Mouse (Mus musculus) telencephalon, adult 2 months (tissue): ENCODE results near the gene Dnajc22.
A peak's percentile ranks its signal among the peaks of the same experiment; 100 is the strongest.
"Not testable (repeated sequence)": the region's sequence is repeated elsewhere in the genome, so short reads cannot be mapped to it uniquely, and the experiment has no call there.

Experiments used
- DNase-seq: peaks from one replicate; pipeline ENCODE4 v3.0.0-alpha.2; 2011; ENCODE audit warnings: low read depth, low spot score

Gene Dnajc22

DNA sequence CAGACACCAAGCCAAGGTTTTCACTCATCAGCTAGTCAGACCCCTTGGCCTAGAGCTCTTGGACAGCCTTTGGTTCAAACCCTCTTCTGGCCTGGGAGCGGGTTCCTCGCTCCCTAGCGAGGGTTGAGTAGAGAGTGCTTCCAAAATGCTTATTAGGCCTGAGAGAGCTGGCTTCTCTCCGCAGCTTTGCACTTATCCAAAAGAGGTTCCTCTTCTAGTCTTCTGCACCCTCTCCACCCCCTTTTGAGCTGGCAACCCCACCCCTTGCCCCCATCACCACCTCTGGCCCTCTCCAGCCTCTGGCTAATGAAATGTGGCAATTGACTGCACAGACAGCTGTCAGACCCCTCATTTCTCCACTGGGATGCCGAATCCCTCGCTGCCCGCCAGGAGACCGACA lies at the start of gene Dnajc22:
Dnajc22 (plus strand) TSS at position 301 of the 400 bp plus-strand sequence.
- DNase-seq, result no peak

GRCm38 (mm10) chr15:99044854-99045253 lies 48.1 kb upstream of the Dnajc22 start:
- no peak for DNase-seq

- DNase-seq, result not testable (repeated sequence)
These were observed 47.2 kb upstream of the Dnajc22 start for GRCm38 (mm10) chr15:99045734-99046133.

DNA sequence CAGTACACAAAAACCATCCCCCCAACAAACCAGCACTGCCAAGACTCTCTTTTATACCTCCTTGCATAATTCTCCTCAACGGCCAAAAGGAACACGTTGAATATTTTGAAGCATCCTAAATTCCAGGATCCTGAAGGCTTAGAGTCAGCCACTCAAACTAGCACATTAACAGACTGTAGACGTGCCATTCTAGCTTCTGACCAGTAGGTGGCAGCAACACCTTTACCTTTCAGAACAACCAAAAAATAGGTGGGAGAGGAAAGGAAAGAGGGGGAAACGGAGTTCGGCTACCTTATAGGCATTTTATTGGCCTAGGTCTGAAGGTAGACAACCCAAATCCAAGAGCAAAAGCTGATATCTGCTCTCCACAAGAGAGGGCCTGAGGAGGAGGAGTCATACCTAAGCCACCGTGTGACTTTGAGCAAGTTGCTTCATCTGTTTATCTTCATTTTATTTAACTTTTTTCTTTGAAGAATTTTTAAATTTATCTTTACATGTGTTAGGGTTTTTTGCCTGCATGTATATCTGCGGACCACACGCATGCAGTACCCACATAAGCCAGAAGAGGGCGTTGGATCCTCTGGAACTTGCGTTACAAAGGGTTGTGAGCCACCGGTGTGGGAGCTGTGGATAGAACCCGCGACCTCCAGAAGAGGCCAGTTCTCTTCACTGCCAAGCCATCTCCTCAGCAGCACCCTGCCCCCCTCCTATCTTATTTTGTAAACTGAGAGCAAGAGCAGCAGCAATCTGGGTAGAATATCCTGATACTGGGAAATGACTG lies 43.3 kb upstream of the Dnajc22 start:
- DNase-seq, result peak; percentile 31

- no peak for DNase-seq
These were observed 39.6 kb upstream of the Dnajc22 start for GRCm38 (mm10) chr15:99053373-99053772.

GRCm38 (mm10) chr15:99055040-99055439 lies 37.9 kb upstream of the Dnajc22 start, which contains the start of gene Prph:
Gene Prph (plus strand): TSS chr15:99055174.
- no peak for DNase-seq

DNA sequence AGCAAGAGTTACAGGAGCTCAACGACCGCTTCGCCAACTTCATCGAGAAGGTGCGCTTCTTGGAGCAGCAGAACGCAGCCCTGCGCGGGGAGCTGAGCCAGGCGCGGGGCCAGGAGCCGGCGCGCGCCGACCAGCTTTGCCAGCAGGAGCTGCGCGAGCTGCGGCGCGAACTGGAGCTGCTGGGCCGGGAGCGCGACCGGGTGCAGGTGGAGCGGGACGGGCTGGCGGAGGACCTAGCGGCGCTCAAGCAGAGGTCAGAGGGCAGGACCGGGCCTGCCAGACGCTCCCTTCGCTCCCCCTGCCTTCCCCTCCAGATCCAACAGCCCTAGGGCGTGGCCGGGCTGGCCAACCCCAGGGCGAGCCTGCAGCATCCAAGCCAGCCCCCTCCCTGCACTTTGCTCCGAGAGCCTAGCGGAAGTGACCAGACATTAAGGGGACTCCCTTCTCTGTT lies 37.4 kb upstream of the Dnajc22 start:
- no peak for DNase-seq

DNA sequence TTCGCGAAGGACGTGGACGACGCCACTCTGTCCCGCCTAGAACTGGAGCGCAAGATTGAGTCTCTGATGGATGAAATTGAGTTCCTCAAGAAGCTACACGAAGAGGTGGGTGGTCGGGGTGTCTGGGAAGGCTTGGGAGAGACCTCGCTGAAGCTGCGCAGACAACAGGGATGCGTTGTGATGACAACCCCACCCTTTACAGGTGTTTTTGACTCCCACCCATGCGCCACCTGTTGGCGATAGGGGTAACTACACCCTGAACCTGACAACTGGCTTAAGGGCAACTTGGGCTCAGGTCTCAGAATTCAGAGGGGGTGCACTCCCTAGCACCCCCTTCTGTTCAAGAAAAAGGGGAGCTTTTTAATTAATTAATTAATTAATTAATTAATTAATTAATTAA lies 36.6 kb upstream of the Dnajc22 start:
- no peak for DNase-seq

GRCm38 (mm10) chr15:99065557-99066165 lies 27.3 kb upstream of the Dnajc22 start:
- no peak for DNase-seq

- no peak for DNase-seq
These were observed 21.0 kb upstream of the Dnajc22 start for GRCm38 (mm10) chr15:99071988-99072387.

- DNase-seq, result no peak
These were observed 18.9 kb upstream of the Dnajc22 start, which contains the start of gene Troap for GRCm38 (mm10) chr15:99074019-99074599. Gene Troap (plus strand): TSS chr15:99074575.

- peak; percentile 96 for DNase-seq
These were observed 18.2 kb upstream of the Dnajc22 start for GRCm38 (mm10) chr15:99074600-99075333.

GRCm38 (mm10) chr15:99076011-99076410 lies 17.0 kb upstream of the Dnajc22 start:
- DNase-seq, result not testable (repeated sequence)

DNA sequence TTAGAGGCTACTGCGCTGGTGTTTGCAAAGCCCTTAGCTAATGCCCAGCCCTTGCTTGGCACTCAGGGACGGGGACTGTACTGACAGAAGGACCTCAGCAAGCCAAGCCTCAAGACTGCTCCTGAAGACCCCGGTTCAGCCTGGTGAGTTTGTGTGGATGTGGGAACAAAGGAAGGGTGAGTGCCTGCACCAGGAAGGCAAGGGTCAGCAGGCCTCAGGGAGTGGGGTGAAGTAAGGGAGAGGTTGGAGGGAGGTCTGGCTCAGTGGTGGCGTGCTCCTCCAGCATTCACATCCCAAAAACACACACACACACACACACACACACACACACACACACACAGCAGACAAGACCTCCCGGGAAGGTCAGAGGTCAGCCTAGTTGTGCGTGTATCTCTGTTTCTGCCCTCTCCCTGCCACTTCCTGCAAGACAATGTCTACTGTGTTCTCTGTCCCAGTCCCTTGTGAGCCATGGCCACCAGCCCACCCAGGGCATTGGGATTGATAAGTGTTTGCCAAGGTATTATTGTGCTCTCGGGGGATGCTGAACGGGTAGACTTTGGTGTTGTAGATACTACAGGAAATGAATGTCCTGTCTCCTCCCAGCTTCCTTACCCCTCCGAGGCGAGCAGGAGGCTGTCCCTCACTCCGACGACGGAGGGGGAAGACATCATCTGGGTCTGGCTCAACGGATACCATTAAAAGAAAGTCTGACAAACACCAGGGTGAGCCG lies 14.6 kb upstream of the Dnajc22 start:
- no peak for DNase-seq

- no peak for DNase-seq
These were observed 13.2 kb upstream of the Dnajc22 start for GRCm38 (mm10) chr15:99079804-99080203.

GRCm38 (mm10) chr15:99082322-99082721 lies 10.6 kb upstream of the Dnajc22 start:
- no peak for DNase-seq

- DNase-seq, result no peak
These were observed 10.1 kb upstream of the Dnajc22 start for GRCm38 (mm10) chr15:99082840-99083239.

GRCm38 (mm10) chr15:99083258-99083657 lies 9.7 kb upstream of the Dnajc22 start:
- no peak for DNase-seq

DNA sequence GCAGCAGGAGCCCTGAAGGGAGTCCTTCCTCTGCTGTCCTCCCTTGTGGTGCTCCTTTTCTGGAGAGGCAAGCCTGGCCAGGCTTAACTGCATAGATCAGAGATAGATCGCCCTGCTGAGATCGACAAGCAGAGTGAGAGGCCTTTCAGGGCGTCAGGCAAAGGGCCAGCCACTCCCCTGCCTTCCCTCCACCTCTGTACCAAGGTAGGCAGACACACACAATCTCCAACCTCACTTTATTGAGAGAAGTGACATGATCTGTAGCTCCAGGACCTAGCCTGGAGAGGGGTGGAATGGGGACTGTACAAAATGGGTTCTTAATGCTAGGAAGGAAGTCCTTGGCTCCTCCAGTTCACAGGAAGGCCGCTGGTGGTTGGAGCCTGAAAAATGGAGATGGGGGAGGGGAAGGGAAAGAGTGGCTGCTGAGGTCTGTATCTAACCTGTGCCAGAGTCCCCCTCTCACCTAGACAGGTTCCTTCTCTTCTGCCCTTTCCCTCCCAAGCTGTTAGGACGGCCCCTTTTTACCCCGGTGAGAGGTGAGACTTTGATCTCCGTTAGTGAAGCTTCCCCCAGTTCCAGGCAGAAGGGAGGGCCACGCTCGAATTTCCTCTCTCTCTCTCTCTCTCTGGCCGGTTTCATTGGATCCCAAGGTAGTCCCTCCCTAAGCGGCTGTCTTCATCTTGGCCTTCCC lies 9.0 kb upstream of the Dnajc22 start:
- DNase-seq, result no peak

DNA sequence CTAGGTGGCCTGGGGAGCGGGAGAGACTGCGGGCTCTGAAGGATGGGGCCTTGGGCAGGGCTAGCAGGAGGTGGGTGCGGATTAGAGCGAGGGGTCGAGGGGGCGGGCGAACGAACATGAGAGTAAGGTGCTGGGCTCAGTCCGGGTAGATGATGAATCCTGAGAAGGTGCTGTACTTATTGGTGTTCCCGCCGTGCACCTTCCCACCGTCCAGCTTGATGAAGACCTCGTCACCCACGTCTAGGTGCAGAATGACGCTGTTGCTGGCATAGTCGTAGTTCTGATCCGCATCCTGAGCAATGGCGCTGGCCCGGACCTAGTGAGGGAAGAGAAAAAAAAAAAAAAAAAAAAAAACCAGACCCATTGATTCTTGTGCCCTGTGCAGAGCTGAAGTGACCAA lies 8.4 kb upstream of the Dnajc22 start:
- no peak for DNase-seq

- DNase-seq, result no peak
These were observed 7.0 kb upstream of the Dnajc22 start for GRCm38 (mm10) chr15:99085997-99086396.
